Mouse (Mus musculus) thymus, postnatal 14 days (tissue): ENCODE data around the gene Bcorl1.

Experiments
- DNase-seq: peaks from one replicate; pipeline ENCODE4 v3.0.0; 2021

Bcorl1 gene

DNA sequence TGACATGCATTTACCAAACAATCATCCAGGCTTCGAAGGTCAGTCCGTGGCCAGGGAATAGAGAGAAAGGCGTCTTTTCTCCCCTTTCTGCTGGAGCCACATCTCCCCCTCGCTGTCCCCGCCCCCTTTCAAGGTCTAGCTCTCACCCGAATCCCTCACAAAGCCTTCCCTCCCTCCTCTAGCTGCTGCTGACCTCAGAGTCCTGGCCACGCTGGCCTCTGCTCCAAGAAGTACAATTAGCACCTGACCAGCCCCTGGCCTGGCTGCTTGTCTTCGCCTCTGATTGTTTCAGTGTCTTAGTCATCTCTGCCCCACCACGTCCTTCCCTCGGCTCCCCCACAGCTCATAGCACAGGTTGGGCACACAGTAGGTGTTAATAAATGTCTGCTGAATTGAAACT is 108.5 kb downstream of the Bcorl1 start:
- DNase-seq: no peak

DNA sequence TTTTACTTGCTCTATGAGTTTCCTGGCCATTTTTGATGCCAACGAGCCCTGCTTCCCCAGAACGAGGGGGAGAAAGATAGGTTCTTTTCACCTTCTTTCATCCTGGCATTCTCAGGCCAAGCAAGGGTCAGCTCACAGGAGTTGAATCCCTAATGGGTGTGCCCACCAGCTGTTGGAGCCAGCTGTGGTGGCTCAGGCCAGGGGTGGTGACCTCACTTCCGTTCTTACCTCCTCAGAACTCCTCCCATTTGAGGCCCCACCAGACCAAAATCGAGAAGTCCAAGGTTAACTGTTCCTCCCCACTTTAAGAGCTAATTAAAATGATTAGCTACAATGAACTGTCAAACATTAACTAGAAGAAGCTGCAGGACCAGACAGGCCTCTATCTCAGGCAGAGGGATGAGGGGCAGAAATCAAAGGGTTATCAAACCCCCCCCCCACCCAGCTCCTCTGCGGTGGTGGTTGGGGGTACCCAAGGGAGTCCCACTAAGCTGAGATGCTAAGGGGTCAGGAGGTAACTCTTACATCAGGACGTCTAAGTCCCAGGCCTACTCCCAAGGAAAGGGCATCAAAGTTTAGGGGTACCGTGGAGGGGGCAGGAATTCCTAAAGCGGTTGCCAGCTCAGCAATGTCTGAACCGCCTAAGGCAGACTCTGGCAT is 111.2 kb downstream of the Bcorl1 start:
- DNase-seq: peak; percentile 37

DNA sequence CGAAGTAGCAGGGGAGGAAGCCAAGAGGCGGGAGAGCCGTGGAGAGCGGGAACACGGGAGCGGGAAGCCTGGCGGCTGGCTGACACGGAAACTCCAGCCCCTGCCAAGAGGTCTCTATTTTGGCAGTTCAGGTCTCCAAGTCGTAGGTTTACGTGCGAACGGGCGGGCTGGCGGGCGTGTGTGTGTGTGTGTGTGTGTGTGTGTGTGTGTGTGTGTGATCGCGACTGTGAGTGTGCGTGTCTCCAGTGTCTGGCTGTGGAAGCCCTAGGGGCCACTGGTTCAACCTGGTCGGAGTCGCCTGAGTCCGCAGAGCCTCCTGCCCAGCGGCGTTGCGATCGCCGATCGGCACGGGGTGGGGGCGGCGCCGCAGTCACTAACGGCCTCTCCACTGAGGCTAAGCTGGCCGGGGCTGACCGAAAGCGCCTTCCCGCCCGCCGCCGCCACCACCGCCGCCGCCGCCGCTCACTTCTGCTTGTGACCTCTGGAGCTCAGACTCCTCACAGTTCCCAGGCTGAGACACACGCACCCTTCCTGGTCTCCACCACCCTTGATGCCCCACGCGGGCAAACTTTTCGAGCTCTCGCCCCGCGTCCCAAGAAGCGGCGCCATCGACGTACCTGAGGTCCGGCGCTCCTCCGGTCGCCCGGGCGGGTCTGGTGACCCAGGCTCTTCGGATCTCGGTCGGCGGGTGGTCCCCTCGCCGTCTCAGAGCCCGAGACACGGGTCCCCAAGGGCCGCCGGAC is 111.9 kb downstream of the Bcorl1 start:
- peak; percentile 47 for DNase-seq

DNA sequence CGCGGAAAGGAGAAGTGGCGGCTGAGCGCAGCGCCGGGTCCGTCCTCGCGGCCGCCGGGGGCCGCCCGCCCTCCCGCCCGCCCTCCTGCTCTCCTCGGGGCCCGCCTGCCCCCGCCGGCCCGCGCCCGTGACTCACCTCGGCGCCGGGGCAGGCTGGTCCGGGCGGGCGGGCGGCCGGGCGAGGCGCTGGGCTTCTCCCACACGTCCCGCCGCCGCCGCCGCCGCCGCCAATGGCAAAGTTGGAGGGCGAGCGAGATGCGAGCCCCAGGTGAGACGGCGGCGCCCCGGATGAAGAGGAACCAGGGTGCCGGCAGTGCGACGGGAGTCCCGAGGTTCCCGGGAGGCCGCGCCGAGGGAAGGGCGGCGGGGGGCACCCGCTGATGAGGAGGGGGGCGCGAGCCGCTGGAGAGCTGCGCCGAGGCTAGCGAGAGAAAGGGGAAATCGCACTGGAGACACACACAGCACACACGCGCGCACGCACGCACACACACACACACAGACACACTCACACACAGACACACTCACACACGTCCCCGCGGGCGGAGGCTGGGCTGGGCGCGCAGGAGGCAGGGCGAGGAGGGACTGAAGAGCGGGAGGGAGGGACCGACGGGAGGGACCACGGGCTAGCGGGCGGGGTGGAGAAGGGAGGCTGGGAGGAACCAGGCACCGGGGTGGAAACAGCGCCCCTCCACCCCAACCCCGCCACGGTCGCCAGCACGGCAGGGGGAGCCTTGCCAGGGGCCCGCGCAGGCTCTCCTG is 112.8 kb downstream of the Bcorl1 start:
- peak; percentile 86 for DNase-seq

DNA sequence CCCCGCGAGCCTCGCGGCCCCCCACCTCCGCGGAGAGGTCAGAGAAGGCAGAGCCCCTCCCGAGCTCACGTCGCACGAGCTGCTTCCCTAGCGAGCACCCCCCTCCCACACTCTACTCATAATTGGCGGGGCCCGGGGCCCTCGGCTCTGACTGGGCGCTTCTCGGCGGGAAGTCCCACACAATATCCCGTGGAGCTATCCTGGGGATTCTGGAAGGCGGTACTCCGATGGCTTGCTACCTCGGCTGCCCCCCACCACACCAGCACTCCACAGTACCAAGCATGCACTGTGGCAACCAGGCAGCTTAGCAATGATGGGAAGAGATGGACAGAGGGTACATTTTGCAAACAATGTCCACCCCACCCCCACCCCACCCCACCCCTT is 113.3 kb downstream of the Bcorl1 start:
- no peak for DNase-seq

DNA sequence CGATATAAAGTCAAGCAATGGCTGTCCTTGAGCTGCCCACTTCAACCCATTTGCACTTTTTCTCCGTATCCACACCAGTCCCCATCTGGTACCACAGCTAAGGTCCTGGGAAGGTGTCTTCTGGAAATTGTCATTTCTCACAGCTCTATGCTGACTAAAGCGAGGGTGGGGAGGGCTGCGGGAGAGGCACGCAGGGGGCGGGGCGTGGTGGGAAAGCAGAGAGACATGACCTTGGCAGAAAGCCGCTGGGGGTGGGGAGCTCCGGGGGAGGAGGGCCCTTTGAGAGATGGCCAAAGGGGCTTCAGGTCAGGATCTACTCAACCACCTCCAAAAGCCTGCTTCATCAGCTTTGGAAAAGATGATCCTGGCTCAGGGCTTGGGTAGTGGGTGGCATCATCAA is 113.9 kb downstream of the Bcorl1 start:
- DNase-seq: peak; percentile 71

DNA sequence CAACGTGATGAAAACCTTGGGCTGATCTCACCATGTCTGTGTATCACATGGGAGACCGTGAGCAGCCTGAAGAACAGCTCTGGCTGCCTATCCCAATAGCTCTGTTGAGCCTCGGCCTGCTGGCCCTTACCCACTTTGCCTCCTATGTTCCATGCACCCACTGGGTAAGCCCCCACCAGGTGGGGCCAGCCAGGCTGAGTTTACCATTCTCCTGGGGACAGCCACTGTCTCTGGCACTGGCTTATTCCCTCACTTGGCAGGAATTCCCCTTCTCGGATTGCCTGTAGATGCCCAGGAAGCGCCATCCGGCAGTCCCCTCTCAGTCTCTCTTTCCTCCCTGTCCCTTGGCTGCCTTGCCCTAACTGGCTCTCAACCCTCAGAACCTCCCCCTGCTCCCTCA is 115.8 kb downstream of the Bcorl1 start:
- peak; percentile 24 for DNase-seq
